Mouse (Mus musculus): ENCODE results near the gene Peli1. TPM values are rescaled to one million over a fixed set of nuclear protein-coding genes. Genes with fewer than 3 reads are reported as not detected.

The Peli1 gene
- polyA plus RNA-seq (2017; shearing (Covaris generic)): 100 to 1,000 TPM; 285 to 333 TPM

GRCm38 (mm10) chr11:21091067-21091427, at the start of gene Peli1:
TSS of gene Peli1 (plus strand) at chr11:21091291.

Other genes with a start within 250 kb of the Peli1 start
- 100 to 1,000 TPM in 1 of 2 experiments, 10 to 100 TPM in 1; 89.9 to 165 TPM for gene Vps54, start 148.0 kb downstream of the Peli1 start, polyA plus RNA-seq (2017; shearing (Covaris generic))

Data from inflammation-experienced regulatory T-cells (primary cell).